Mouse (Mus musculus): ENCODE results near the gene Dapk1. TPM values are rescaled to one million over a fixed set of nuclear protein-coding genes. Genes with fewer than 3 reads are reported as not detected.

The Dapk1 gene
- 0.05 and 0.15 TPM in 2 replicates for polyA plus RNA-seq (2012)

DNA sequence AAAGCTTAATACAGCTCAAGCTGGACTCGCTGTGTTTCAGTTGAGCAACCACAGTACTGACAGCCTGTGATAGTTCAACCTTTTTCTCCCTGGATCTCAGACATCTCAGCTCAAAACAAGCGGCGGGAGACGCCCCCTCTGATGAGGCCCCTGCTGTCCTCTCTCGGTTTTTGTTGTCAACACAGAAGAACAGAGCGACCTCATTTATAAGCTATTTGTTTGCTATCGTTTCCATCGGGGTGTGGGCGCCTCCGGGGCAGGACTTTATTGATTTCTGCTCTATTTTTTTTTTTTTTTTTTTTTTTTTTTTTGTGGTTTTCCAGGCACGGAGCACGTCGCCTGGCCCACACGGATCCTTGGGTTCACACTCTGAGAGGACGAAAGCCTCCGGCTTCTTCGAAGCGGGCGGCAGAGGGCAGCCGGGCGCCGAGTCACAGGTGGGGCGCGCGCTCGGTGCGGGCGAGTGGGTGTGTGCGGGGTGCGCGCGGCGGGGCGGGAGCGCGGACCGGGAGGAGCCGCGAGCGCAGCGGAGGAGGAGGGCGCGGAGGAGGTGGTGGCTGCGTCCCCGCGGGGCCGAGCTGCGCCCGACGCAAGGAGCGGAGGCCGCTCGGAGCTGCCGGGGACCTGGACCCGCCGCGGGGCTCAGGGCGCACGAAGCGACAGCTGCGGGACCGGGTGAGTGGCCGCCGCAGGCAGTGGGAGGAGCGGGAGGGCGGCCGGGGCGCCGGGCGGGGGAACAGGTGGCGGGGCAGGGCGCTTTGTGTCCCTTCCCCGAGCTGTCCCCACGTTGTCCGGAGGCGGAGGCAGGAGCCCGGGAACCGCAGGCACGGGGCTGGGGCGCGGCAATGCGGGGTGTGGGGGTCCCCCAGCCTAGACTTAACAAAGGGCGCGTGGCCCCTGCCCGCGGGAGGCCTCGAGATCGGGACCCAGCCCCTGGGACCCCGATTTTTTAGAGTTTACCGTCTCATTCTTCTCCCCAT lies at the start of gene Dapk1:
Gene Dapk1 (plus strand): TSS at position 512 of the 980 bp plus-strand sequence.
- peak within 1 kb of the TSS; percentile 68 for H3K4me3 ChIP-seq (replicated peaks)
- H3K9me3 ChIP-seq (ENCODE audit: control insufficient read depth, low read length), result no peaks in the 10 kb centered on the region
- TF ChIP-seq TAL1 (IDR thresholded peaks at IDR 0.05; ENCODE audit: low read length), result no peak
- TF ChIP-seq GATA1 (IDR thresholded peaks at IDR 0.05; ENCODE audit: low read length), result no peak
- peaks cover 5% of the 10 kb centered on the region for H3K27me3 ChIP-seq (ENCODE audit: control insufficient read depth)
- no peaks in the 10 kb centered on the region; the same call in 1 of the 2 replicates for H3K36me3 ChIP-seq (ENCODE audit: control insufficient read depth)
- peaks cover 14% of the 10 kb centered on the region for H3K4me1 ChIP-seq (ENCODE audit: control insufficient read depth)

DNA sequence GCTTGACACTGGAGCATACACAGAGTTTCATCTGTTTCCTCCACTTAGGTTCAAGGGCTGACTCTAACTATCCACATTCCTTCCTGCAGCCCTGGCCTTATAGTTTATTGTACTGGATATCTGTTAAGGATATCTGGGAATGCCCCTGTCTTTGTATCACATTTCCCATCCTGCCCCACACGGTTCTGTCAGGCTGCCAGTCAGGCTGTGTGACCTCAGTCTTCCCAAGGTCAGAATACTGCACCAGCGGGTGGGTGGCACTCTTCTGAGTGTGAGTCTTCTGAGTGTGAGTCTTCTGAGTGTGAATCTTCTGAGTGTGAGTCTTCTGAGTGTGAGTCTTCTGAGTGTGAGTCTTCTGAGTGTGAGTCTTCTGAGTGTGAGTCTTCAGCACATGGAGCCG lies 48.4 kb upstream of the Dapk1 start:
- Histone ChIP-seq H3K4me1 (ENCODE audit: control insufficient read depth) (peaks cover 8% of the 10 kb centered on the region), H3K4me3 (replicated peaks) (no peak overlapping the region), H3K9me3 (ENCODE audit: control insufficient read depth, low read length) (no peaks in the 10 kb centered on the region), H3K36me3 (ENCODE audit: control insufficient read depth) (no peaks in the 10 kb centered on the region), H3K27me3 (ENCODE audit: control insufficient read depth) (no peaks in the 10 kb centered on the region)
- TF ChIP-seq TAL1 (IDR thresholded peaks at IDR 0.05; ENCODE audit: low read length), result no peak
- no peak for TF ChIP-seq GATA1 (IDR thresholded peaks at IDR 0.05; ENCODE audit: low read length)

DNA sequence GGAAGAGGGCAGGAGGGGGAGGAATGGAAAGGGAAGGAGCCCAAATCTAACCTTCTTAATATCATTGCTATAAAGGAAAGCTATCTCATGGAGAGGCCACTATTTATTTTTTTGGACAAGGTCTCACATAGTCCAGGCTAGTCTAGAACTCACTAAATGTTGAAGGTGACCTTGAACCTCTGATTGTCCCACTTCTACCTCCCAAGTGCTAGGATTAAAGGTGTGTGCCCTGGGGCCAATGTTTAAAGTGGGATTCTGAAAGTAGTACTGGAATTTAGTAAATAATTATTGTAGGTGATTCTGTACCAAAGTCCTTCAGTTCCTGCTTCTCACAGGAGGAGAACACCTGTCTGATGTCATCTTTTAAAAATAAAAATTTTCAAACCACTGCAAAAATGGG lies 45.3 kb upstream of the Dapk1 start:
- peaks cover 11% of the 10 kb centered on the region for H3K4me1 ChIP-seq (ENCODE audit: control insufficient read depth)
- no peaks in the 10 kb centered on the region for H3K36me3 ChIP-seq (ENCODE audit: control insufficient read depth)
- H3K4me3 ChIP-seq (replicated peaks), result no peak overlapping the region
- no peaks in the 10 kb centered on the region for H3K9me3 ChIP-seq (ENCODE audit: control insufficient read depth, low read length)
- no peaks in the 10 kb centered on the region for H3K27me3 ChIP-seq (ENCODE audit: control insufficient read depth)
- TF ChIP-seq TAL1 (IDR thresholded peaks at IDR 0.05; ENCODE audit: low read length) (no peak), GATA1 (IDR thresholded peaks at IDR 0.05; ENCODE audit: low read length) (no peak)

DNA sequence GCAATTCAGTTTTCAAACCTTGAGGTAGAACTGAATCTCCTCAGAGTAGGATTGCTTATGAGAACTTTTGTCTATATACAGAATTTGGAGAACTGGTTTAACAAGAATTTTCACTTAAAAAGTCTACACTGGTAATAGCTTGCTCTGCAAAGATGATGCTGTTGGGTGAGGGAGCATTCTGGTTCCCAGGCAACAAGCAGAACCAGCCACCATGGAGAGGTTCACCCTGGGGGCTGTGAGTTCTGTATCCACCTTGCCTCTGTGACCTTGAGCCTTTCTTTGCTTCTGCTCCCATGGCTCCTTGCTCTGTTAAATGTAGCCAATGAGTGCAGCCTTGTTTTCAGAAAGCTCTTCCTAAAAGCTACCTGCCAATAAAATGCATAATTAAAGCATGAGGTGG lies 44.8 kb upstream of the Dapk1 start:
- TF ChIP-seq TAL1 (IDR thresholded peaks at IDR 0.05; ENCODE audit: low read length) (no peak), GATA1 (IDR thresholded peaks at IDR 0.05; ENCODE audit: low read length) (no peak)

DNA sequence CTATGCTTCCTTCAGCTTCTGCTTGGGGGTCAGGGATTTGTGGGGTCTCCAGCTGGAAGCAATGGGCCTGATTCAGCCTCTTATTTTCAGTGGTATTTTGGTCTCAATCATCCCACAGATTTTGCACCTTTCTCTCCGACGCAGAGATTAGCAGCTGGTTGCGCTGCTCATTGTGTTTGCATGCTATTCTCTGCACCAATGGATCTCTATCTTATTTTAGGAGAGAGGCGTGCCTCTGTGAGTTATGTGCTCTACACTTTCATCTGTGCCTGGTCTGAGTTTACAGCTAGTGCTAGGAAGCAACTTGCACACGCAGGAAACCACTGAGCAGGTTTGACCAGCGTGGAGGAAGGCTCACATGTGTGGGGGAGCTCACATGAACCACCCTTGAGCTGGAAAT lies 37.4 kb upstream of the Dapk1 start:
- no peak for TF ChIP-seq TAL1 (IDR thresholded peaks at IDR 0.05; ENCODE audit: low read length)
- no peak for TF ChIP-seq GATA1 (IDR thresholded peaks at IDR 0.05; ENCODE audit: low read length)
- Histone ChIP-seq H3K9me3 (ENCODE audit: control insufficient read depth, low read length) (no peaks in the 10 kb centered on the region), H3K36me3 (ENCODE audit: control insufficient read depth) (no peaks in the 10 kb centered on the region), H3K4me3 (replicated peaks) (no peak overlapping the region), H3K4me1 (ENCODE audit: control insufficient read depth) (peaks cover 5% of the 10 kb centered on the region), H3K27me3 (ENCODE audit: control insufficient read depth) (no peaks in the 10 kb centered on the region)

More for the DNA sequence above, 44.8 kb upstream of the Dapk1 start:
- no peaks in the 10 kb centered on the region for H3K36me3 ChIP-seq (ENCODE audit: control insufficient read depth)
- H3K27me3 ChIP-seq (ENCODE audit: control insufficient read depth), result no peaks in the 10 kb centered on the region
- no peak overlapping the region for H3K4me3 ChIP-seq (replicated peaks)
- no peaks in the 10 kb centered on the region for H3K9me3 ChIP-seq (ENCODE audit: control insufficient read depth, low read length)
- peaks cover 13% of the 10 kb centered on the region for H3K4me1 ChIP-seq (ENCODE audit: control insufficient read depth)

DNA sequence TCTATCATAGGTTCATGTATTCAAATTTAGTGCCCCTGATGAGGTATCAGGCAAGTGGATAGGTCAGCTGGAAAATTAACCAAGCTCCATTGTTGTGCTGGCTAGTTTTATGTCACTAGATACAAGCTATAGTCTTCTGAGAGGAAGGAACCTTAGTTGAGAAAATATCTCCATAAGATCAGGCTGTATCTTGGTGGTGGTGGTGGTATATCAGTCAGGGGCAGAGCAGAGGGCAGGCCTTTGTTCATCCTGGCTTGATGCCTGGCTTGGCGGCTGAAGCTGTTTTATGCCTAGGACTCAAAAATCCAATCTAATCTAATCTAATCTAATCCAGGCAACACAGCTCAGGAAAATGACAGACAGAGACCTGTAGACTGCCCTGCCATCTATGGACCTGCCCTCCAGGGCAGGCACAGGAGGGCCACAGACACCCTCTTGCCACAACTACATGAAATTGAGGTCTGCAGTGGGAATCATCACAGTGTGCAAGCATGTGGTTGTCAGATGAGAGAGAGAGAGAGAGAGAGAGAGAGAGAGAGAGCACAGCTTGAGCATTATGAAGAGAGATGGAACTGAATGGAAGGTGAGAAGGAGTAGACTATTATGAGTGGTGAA lies 32.7 kb upstream of the Dapk1 start:
- Histone ChIP-seq H3K4me1 (ENCODE audit: control insufficient read depth) (no peaks in the 10 kb centered on the region), H3K36me3 (ENCODE audit: control insufficient read depth) (no peaks in the 10 kb centered on the region), H3K27me3 (ENCODE audit: control insufficient read depth) (no peaks in the 10 kb centered on the region), H3K9me3 (ENCODE audit: control insufficient read depth, low read length) (no peaks in the 10 kb centered on the region), H3K4me3 (replicated peaks) (no peak overlapping the region)
- TF ChIP-seq GATA1 (IDR thresholded peaks at IDR 0.05; ENCODE audit: low read length), result no peak
- no peak for TF ChIP-seq TAL1 (IDR thresholded peaks at IDR 0.05; ENCODE audit: low read length)

DNA sequence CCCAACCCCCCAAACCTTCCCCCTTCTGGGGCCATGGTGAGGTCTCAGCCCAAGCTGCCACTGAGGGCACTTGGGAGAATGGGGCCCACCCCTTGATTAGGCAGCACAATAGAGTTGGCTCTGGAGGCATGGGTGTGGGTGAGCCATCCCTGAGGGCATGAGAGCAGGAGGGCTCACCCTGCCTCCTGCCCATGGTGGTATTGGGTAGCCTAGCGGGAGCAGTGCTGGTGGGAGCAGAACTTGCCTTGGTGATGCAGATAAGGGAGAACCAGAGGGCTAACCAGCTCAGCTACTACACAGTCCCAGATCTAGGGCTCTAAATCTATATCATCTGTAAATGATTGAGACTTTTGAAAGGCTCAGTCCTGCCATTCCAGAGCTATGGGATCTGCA lies 32.2 kb upstream of the Dapk1 start:
- TF ChIP-seq GATA1 (IDR thresholded peaks at IDR 0.05; ENCODE audit: low read length) (no peak), TAL1 (IDR thresholded peaks at IDR 0.05; ENCODE audit: low read length) (no peak)
- H3K9me3 ChIP-seq (ENCODE audit: control insufficient read depth, low read length), result no peaks in the 10 kb centered on the region
- no peaks in the 10 kb centered on the region for H3K27me3 ChIP-seq (ENCODE audit: control insufficient read depth)
- H3K4me1 ChIP-seq (ENCODE audit: control insufficient read depth), result no peaks in the 10 kb centered on the region
- H3K36me3 ChIP-seq (ENCODE audit: control insufficient read depth), result no peaks in the 10 kb centered on the region
- no peak overlapping the region for H3K4me3 ChIP-seq (replicated peaks)

DNA sequence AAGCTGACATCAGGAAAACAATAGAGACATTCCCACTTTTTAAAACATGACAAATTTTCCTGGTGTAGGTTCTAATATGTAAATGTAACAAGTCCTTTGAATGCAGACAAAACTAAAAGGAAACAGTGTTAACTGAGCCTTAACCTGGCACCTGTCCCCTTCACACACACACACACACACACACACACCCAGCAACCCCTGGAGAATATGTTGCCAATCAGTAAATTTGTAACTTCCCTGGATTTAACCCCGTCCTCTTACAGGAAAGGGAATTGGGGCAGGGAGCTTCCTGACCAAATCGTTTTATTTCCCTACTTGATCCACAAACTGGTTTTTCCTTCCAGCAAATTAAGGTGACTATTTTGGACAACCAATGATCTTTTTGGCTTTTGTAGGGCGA lies 28.2 kb upstream of the Dapk1 start:
- no peaks in the 10 kb centered on the region for H3K27me3 ChIP-seq (ENCODE audit: control insufficient read depth)
- no peak for TF ChIP-seq TAL1 (IDR thresholded peaks at IDR 0.05; ENCODE audit: low read length)
- TF ChIP-seq GATA1 (IDR thresholded peaks at IDR 0.05; ENCODE audit: low read length), result no peak

DNA sequence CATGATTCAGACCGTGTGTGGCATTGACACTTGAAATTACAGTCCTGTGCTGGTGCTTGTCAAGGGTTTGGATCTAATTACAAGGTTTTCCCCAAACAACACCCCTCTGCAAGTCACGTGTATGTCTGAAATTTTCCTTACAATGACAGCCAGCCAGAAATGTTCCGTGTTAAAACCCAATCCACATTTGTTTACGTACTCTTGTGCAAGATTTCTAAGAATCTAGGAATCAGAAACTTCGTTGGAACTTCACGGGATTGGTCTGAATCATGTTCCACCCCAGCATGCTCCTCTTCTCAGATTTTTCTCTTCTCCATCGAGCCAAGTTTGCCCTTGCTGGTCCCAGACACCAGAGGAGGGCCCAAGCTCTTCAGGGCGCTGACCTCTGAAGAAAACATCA lies 27.8 kb upstream of the Dapk1 start:
- Histone ChIP-seq H3K4me3 (replicated peaks) (no peak overlapping the region), H3K27me3 (ENCODE audit: control insufficient read depth) (no peaks in the 10 kb centered on the region), H3K36me3 (ENCODE audit: control insufficient read depth) (no peaks in the 10 kb centered on the region), H3K4me1 (ENCODE audit: control insufficient read depth) (no peaks in the 10 kb centered on the region), H3K9me3 (ENCODE audit: control insufficient read depth, low read length) (no peaks in the 10 kb centered on the region)
- TF ChIP-seq GATA1 (IDR thresholded peaks at IDR 0.05; ENCODE audit: low read length) (no peak), TAL1 (IDR thresholded peaks at IDR 0.05; ENCODE audit: low read length) (no peak)

More for the DNA sequence above, 28.2 kb upstream of the Dapk1 start:
- Histone ChIP-seq H3K4me1 (ENCODE audit: control insufficient read depth) (no peaks in the 10 kb centered on the region), H3K9me3 (ENCODE audit: control insufficient read depth, low read length) (no peaks in the 10 kb centered on the region), H3K4me3 (replicated peaks) (no peak overlapping the region), H3K36me3 (ENCODE audit: control insufficient read depth) (no peaks in the 10 kb centered on the region)

Measured in erythroblast, embryonic 14.5 days (primary cell).